Mouse (Mus musculus): ENCODE data around the gene Gm10322. TPM values are rescaled to one million over a fixed set of nuclear protein-coding genes. Genes with fewer than 3 reads are reported as not detected.

Gm10322 gene
- polyA plus RNA-seq, 1 experiment from 2014 or later, result not detected

DNA sequence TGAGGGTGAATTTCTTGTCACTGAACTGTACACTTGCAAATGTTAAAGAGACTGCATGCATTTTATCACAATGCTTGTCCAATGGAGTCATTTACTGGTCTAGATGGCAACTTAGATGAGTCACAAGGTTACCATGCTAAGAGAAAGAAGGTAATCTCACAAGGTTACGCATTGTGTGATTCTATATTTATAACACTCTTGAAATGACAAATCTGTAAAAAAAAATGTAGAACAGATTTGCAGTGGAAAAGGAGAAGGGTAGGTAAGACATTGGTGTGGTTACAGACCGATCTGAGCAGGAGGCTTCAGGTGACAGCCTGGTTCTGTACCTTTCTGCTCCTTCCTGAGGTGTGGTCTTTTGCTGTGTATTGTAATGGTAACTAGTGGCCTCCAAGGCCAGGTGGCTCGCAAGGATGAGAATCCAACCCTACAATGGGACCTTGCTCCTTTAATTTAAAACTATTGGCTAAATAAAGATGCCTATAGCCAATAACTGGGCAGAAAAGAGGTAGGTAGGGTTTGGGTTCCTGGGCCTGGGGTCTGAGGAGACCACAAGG, 35.2 kb upstream of the Gm10322 start:
- Histone ChIP-seq H3K9me3 (replicated peaks) (no peaks in the 10 kb centered on the region), H3K27ac (no peak overlapping the region), H3K9ac (no peak overlapping the region), H3K4me2 (no peak overlapping the region), H3K27me3 (no peaks in the 10 kb centered on the region), H3K4me1 (peaks cover 32% of the 10 kb centered on the region), H3K36me3 (peaks cover 6% of the 10 kb centered on the region), H3K4me3 (replicated peaks) (no peak overlapping the region)
- WGBS, result 91% methylated on average over 3 of the region's 3 CpGs
- no peak for ATAC-seq (replicated peaks; ENCODE audit: low FRiP score)

DNA sequence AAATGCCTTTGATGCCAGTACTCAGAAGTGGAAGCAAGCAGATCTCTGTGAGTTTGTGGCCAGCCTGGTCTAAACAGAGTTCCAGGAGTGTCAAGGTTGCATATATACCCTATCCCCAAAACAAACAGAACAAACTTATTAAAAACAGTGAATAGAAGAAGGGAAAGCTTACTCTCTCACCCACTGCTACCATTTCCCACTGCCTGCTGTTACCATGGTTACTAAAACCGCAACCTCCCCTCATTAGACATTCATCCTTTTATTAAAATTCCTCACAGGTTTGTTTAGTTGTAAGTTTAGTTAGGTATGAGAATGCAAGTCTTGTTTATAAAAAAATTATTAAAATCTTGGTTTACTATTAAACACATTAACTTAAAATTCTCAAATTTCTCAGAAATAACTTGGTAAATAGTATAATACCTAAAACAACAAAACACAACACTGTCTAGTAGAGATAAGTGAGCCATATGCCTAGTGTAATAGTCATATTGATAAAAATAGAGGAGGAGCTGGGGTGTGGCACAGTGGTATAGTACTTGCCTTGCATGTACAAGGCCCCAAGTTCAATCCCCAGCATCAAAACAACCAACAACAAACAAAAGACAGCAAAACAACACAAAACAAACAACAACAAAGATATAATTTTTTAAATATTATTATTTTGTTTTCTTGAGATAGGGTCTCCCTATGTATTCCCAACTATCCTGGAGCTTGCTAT, 33.9 kb upstream of the Gm10322 start:
- peaks cover 19% of the 10 kb centered on the region for H3K4me1 ChIP-seq
- H3K4me2 ChIP-seq, result no peak overlapping the region
- 91% methylated on average over 1 of the region's 1 CpGs for WGBS
- H3K9me3 ChIP-seq (replicated peaks), result no peaks in the 10 kb centered on the region
- H3K9ac ChIP-seq, result no peak overlapping the region
- H3K27me3 ChIP-seq, result no peaks in the 10 kb centered on the region
- H3K4me3 ChIP-seq (replicated peaks), result no peak overlapping the region
- no peak for ATAC-seq (replicated peaks; ENCODE audit: low FRiP score)
- peaks cover 6% of the 10 kb centered on the region for H3K36me3 ChIP-seq
- H3K27ac ChIP-seq, result no peak overlapping the region

DNA sequence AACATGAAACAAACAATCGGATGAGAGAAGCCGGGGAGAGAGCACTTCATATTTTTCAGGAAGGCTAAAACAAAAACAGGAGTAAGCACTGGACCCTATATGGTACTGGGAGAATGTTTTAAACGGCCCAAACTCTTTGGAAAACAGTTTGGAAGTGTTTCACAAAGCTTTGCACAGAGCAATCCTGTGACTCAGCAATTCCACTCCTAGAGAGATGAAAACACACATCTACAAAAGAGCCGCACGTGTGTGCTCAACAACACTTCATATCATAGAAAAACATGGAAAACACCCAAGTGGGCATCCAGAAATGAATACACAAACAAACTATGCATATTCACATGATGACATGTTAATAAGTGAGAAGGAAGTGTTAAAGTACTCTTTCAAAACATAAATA, 30.2 kb upstream of the Gm10322 start:
- no peaks in the 10 kb centered on the region for H3K9me3 ChIP-seq (replicated peaks)
- H3K4me3 ChIP-seq (replicated peaks), result no peak overlapping the region
- no peaks in the 10 kb centered on the region for H3K27me3 ChIP-seq
- H3K9ac ChIP-seq, result no peak overlapping the region
- peaks cover 6% of the 10 kb centered on the region for H3K4me1 ChIP-seq
- peaks cover 6% of the 10 kb centered on the region for H3K36me3 ChIP-seq
- H3K27ac ChIP-seq, result no peak overlapping the region
- WGBS, result 90% methylated on average over 5 of the region's 5 CpGs
- H3K4me2 ChIP-seq, result no peak overlapping the region
- no peak for ATAC-seq (replicated peaks; ENCODE audit: low FRiP score)

DNA sequence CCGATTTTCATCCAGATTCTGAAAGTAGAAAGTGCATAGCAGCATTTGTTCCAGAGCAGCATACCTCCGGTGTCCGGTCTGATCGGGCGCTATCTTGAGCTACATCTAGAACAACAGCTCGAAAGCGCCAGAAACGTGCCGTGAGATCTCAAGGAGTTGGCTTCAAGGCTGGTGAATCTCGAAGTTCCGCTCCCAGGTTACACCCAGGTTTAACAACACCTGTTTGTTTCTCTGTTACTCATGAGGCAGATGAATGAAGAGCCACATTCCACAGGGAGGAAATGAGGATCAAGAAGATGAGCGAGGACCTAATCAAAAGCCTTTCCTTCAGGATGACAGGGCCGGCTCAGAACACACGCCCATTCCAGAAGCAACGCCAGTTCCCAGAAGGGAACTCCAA, 29.0 kb upstream of the Gm10322 start:
- Histone ChIP-seq H3K27me3 (no peaks in the 10 kb centered on the region), H3K9me3 (replicated peaks) (no peaks in the 10 kb centered on the region), H3K27ac (no peak overlapping the region), H3K4me2 (no peak overlapping the region), H3K36me3 (peaks cover 6% of the 10 kb centered on the region), H3K4me3 (replicated peaks) (no peak overlapping the region), H3K4me1 (peaks cover 6% of the 10 kb centered on the region), H3K9ac (no peak overlapping the region)
- 87% methylated on average over 15 of the region's 15 CpGs for WGBS
- ATAC-seq (replicated peaks; ENCODE audit: low FRiP score), result no peak

DNA sequence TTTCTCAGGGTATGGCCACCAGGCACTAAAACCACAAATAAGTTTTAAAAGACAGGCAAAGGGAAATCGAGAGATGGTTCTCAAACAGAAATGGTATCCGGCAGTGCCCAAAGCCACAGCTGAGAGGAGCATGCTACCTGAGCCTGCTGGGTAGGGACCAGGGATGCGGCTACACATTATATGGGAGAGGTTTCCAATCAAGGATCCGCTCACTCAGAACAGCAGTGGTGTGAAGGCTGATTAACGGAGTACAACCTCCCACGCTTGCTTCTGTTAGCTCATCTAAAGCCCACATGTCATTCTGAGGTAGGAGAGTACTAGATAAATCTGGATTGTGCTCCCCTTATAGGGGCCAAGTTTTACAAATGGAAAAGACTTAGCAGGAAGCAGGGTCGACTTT, 27.7 kb upstream of the Gm10322 start:
- H3K9me3 ChIP-seq (replicated peaks), result no peaks in the 10 kb centered on the region
- H3K4me3 ChIP-seq (replicated peaks), result no peak overlapping the region
- H3K4me2 ChIP-seq, result no peak overlapping the region
- H3K36me3 ChIP-seq, result peaks cover 4% of the 10 kb centered on the region
- H3K27ac ChIP-seq, result no peak overlapping the region
- peaks cover 6% of the 10 kb centered on the region for H3K4me1 ChIP-seq
- H3K9ac ChIP-seq, result no peak overlapping the region
- WGBS, result 51% methylated on average over 7 of the region's 7 CpGs
- H3K27me3 ChIP-seq, result no peaks in the 10 kb centered on the region
- 0 out of 2 replicates have a peak, but pooled peaks have one; percentile 64 for ATAC-seq (replicated peaks; ENCODE audit: low FRiP score)

DNA sequence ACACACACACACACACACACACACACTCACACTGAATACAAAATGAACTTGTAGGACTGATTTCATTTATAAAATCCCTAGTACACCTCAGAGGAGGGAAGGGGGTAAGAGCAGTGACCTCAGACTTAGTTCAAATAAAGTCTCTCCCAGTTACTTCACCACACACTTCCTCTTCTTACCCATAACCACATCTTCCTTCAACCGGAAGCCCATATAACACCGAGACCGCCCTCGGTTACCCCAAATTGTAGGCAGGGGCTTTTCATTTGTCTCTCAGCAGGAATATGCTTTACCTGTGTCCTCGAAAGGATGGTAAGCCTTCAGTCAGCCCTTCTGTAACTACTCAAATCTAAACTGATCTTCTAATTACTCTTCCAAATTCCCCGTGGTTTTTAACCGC, 26.4 kb upstream of the Gm10322 start:
- Histone ChIP-seq H3K9me3 (replicated peaks) (no peaks in the 10 kb centered on the region), H3K36me3 (no peaks in the 10 kb centered on the region), H3K27ac (no peak overlapping the region), H3K4me3 (replicated peaks) (no peak overlapping the region), H3K9ac (no peak overlapping the region), H3K27me3 (no peaks in the 10 kb centered on the region), H3K4me2 (no peak overlapping the region), H3K4me1 (peaks cover 11% of the 10 kb centered on the region)
- ATAC-seq (replicated peaks; ENCODE audit: low FRiP score), result no peak
- 88% methylated on average over 7 of the region's 7 CpGs for WGBS

DNA sequence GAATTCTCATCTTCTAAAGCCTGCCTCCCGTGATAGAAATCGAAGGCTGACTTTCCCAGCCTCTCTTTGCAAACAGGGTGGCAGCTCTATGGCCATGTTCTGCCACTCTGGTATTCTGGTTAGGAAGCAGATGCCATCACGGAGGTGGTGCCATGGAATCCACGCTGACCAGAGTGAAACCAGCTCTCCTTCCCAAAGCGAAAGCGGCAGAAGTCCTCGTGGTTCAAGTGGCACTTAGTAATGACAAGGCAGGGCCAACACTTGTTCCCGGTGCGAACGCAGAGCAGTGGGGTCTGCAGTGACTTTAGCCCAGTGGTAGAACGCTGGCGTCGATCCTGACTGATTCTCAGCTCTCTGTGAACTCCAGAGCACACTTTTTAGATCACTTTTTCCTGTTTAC, 26.0 kb upstream of the Gm10322 start:
- no peak overlapping the region for H3K4me2 ChIP-seq
- no peak overlapping the region for H3K27ac ChIP-seq
- no peaks in the 10 kb centered on the region for H3K27me3 ChIP-seq
- ATAC-seq (replicated peaks; ENCODE audit: low FRiP score), result no peak
- no peaks in the 10 kb centered on the region for H3K36me3 ChIP-seq
- no peak overlapping the region for H3K4me3 ChIP-seq (replicated peaks)
- WGBS, result 90% methylated on average over 13 of the region's 13 CpGs
- H3K9ac ChIP-seq, result no peak overlapping the region
- peaks cover 11% of the 10 kb centered on the region for H3K4me1 ChIP-seq
- H3K9me3 ChIP-seq (replicated peaks), result no peaks in the 10 kb centered on the region

DNA sequence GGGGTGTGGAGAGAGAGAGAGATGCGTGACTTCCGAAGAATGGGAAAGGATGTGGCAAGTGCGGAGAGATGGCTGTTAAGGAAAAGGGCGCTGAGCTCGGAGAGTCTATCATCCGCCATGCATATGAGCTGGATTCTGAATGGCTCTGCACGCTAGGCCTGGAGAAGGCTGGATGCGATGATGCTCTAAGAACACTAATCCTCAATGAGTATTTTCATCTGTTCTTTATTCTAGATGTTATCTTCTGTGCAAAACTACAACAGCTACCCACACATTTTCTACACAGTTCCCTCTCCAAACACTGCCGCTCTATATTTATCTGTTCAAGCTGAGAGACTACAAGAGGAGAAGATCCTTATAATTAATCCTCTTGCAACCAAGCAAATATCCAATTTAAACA, 25.3 kb upstream of the Gm10322 start:
- peaks cover 11% of the 10 kb centered on the region for H3K4me1 ChIP-seq
- H3K4me2 ChIP-seq, result no peak overlapping the region
- no peak overlapping the region for H3K9ac ChIP-seq
- no peaks in the 10 kb centered on the region for H3K9me3 ChIP-seq (replicated peaks)
- no peaks in the 10 kb centered on the region for H3K27me3 ChIP-seq
- no peak overlapping the region for H3K27ac ChIP-seq
- ATAC-seq (replicated peaks; ENCODE audit: low FRiP score), result no peak
- no peak overlapping the region for H3K4me3 ChIP-seq (replicated peaks)
- H3K36me3 ChIP-seq, result no peaks in the 10 kb centered on the region
- WGBS, result 94% methylated on average over 9 of the region's 9 CpGs

DNA sequence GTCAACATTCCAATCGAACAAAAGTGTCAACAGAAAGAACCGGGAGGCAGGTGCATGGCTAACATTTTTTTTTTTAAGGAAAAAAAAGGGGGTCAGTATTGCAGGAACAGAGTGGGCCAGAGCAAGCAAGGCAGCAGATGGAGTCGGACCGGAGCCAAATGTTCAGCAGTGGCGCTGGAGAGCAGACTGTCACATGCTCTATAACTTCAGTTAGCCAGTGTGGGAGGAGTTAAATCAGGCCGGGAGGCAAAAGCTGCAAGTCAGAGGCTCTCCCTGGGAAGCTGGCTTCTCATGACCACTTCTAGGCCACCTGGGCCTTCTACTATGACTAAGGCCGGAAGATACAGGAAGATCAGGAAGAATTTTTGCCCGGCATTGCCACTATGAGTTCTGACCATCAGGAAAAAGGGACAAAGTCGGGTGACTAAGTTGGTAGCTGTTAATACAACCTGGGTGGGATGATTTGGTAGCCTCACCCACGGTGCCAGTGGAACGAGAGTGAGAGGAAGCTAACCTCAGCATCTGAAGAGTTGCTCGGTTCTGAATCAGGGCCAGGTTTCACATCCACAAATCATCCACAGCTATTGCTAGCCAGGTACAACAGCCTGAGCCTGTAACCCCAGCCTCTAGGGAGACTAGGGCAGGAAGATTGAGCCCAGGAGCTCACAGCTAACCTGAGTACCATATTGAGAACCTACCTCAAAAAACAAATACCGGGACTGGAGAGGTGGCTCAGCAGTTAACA, 21.9 kb upstream of the Gm10322 start:
- no peak for ATAC-seq (replicated peaks; ENCODE audit: low FRiP score)
- WGBS, result 74% methylated on average over 13 of the region's 13 CpGs
- H3K36me3 ChIP-seq, result 0 out of 2 replicates have a peak, but pooled peaks cover 6% of the 10 kb centered on the region

DNA sequence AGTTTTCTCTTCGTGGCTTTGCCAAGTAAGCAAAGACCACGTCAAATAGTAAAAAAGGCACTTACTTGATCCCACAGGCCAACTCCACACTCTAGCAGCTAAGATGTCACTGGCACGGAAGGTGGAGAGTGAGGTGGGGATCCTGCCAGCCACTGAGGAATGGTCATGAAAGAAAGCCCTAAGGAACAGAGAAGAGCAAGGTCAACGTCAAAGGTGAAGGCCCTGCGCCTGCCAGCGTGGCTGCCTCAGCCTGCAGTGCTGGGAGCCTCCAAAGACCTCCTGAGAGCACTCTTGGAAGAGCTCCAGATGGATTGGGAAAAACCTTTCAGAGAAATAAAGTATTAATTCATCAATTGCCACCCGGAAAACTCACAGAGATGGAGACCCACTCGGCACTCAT, 15.3 kb upstream of the Gm10322 start:
- 79% methylated on average over 8 of the region's 8 CpGs for WGBS
- Histone ChIP-seq H3K4me1 (peaks cover 20% of the 10 kb centered on the region), H3K36me3 (0 out of 2 replicates have a peak, but pooled peaks cover 6% of the 10 kb centered on the region), H3K9ac (no peak overlapping the region), H3K27ac (no peak overlapping the region), H3K9me3 (replicated peaks) (no peaks in the 10 kb centered on the region), H3K4me2 (no peak overlapping the region), H3K27me3 (no peaks in the 10 kb centered on the region), H3K4me3 (replicated peaks) (no peak overlapping the region)
- no peak for ATAC-seq (replicated peaks; ENCODE audit: low FRiP score)

More for the DNA sequence above, 21.9 kb upstream of the Gm10322 start:
- Histone ChIP-seq H3K4me3 (replicated peaks) (no peak overlapping the region), H3K4me2 (no peak overlapping the region), H3K27me3 (no peaks in the 10 kb centered on the region), H3K4me1 (peaks cover 9% of the 10 kb centered on the region; the same call in 1 of the 2 replicates), H3K9ac (no peak overlapping the region), H3K9me3 (replicated peaks) (no peaks in the 10 kb centered on the region), H3K27ac (no peak overlapping the region)

DNA sequence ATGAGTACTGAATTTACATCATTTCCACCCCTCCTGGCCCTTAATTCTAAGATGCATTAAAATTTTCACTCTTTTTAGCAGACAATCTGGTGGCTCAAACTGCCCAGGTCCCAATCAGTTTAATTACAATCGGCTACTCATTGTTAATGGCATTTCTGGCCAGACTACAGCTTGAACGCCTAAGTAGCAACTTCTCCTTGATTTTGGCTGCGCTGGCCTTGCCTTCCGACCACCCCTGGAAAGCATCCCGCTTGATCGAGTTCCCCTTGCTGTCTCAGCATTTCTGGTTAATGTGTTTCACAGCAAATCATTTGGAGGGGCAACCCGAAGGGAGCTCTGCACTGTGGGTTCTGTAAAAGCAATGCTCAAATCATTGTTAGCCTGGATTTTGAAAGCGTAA, 13.8 kb upstream of the Gm10322 start:
- Histone ChIP-seq H3K4me1 (peaks cover 20% of the 10 kb centered on the region), H3K9ac (no peak overlapping the region), H3K36me3 (0 out of 2 replicates have a peak, but pooled peaks cover 4% of the 10 kb centered on the region), H3K4me3 (replicated peaks) (no peak overlapping the region), H3K27ac (no peak overlapping the region), H3K4me2 (no peak overlapping the region), H3K9me3 (replicated peaks) (no peaks in the 10 kb centered on the region), H3K27me3 (no peaks in the 10 kb centered on the region)
- no peak for ATAC-seq (replicated peaks; ENCODE audit: low FRiP score)
- WGBS, result 37% methylated on average over 8 of the region's 8 CpGs

DNA sequence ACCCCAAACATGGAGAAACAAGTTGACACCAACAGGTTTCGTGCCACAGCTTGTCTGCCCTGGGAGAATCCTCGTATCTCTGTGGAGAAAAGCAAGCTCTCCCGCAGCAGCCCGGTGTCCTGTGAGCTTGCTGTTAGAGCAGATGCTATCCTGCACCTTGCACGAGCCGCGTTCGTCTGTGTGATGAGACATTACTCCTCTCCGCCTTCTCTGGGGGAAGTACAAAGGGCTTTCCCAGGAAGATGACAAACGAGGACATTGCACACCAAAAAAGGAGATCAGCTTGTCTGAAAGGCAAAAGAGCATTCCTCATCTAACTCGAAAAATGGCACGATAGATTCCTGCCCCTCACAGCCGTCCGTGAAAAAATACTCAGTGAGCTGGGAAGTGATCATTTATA, 13.0 kb upstream of the Gm10322 start:
- Histone ChIP-seq H3K9me3 (replicated peaks) (no peaks in the 10 kb centered on the region), H3K27me3 (no peaks in the 10 kb centered on the region), H3K9ac (no peak overlapping the region), H3K4me1 (peaks cover 16% of the 10 kb centered on the region), H3K4me2 (no peak overlapping the region), H3K36me3 (no peaks in the 10 kb centered on the region), H3K27ac (no peak overlapping the region), H3K4me3 (replicated peaks) (no peak overlapping the region)
- 80% methylated on average over 14 of the region's 14 CpGs for WGBS
- no peak for ATAC-seq (replicated peaks; ENCODE audit: low FRiP score)

Measured in kidney, embryonic 15.5 days (tissue).